Mouse (Mus musculus) heart, adult 9 months (tissue): ENCODE data around the gene Asic1.
A peak's percentile ranks its signal among the peaks of the same experiment; 100 is the strongest.

Source experiments
- DNase-seq, 2 experiments: peaks; one replicate each; pipeline ENCODE4 v3.0.0; 2022; ENCODE audit warnings: low spot score in 2 of 2

Asic1 gene

DNA sequence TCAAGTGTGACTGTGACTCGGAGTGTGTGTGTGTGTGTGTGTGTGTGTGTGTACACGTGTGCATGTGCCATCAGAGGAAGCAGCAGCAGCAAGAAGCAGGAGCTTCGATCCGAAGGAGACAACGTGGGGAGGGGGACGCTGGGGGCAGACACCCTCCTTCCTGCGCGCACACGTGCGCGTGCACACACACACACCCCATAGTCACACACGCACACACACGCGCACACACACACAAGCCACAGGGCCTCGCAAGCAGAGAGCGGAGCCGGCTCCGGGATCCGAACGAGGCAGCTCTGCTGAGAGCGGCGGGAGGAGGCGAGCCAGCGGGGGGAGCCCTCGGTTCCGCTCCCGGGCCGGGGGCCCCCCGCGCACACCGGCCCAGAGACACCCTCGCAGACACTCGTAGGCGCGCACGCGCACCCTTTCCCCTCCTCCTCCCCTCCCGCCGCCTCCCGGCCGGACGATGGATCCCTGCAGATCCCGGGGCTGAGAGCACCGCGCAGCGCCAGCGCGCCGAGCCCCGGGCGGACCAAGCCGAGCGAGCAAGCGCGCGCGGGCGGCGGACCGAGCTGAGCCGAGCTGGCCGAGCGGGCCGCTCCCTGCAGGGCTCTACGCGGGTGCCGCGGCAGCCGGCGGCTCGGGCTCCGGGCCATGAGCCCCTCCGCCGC lies at the start of gene Asic1:
Gene Asic1 (plus strand): TSS at position 215 of the 668 bp plus-strand sequence.
- DNase-seq = peak; percentile 38 to 39

- DNase-seq = no peak
Measured at GRCm38 (mm10) chr15:99622063-99622462, 48.1 kb upstream of the Asic1 start.

GRCm38 (mm10) chr15:99631618-99632017 lies 38.5 kb upstream of the Asic1 start:
- no peak for DNase-seq

DNA sequence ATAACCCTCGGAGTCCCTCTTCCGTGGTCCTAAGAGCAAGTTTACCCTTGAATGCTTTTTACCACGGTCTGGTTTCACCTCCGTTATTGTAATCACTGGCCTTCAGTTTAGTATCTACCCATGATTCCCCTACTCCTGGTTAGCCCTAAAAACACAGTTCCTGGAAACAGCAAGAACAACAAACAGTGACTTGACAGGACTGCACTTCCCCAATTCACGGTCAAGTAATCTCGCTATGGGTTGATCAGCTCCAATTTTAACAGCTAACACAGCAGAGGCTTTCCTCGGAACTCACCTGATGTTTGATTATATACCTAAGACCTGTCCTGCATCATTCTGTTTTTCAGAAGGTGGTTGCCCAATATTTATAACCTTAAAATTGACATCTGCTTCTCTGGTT lies 35.5 kb upstream of the Asic1 start:
- no peak for DNase-seq

DNA sequence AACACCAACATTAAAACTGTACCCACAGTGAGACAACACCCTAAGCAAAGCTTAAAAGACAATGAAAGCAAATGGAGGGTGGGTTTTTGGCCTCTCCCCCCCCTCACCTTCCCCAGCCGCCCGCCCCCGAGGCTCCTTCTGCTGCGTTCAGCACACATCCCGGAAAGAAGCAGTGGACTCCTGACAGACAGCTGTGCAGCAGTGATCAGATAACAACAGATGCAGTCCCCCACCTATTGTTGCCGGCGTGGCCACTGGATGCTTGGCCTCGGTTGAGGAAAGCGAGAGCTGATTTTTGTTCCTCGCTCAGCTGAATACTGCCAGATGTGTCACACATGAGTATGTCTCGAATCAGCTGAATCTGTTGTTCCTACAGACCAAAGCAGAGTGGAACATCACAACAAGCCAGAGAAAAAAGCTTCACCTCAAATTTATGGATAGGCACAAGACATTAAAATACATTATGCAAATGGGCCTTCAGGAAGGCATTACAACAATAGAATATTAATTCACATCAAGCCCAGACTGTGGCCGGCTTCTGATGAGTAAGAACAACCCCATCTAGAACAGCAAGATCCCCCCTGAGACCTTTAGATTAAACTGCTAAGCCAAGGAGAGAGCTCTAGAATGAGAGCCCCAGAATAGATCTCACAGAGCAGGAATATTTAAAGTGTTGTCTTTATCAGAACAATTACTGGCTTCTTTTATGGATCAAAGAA lies 32.6 kb upstream of the Asic1 start:
- DNase-seq = no peak

DNA sequence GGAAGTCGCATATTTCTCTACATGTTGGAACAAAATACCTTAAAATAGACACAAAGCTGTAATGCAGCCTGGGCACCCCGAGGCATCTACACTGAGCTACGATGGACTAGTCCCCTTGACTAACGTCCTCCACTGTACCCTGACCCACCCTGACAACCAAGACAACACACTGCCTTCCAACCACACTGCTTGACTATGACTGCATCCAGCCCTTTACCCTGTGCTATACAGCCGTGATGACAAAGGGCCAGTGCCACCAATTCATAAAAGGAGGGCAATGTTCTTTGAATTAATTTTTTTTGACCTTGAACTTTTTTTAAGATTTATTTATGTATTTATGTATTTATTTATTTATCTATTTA lies 32.1 kb upstream of the Asic1 start:
- DNase-seq = no peak

- DNase-seq = no peak
Measured at GRCm38 (mm10) chr15:99642622-99643021, 27.5 kb upstream of the Asic1 start.

DNA sequence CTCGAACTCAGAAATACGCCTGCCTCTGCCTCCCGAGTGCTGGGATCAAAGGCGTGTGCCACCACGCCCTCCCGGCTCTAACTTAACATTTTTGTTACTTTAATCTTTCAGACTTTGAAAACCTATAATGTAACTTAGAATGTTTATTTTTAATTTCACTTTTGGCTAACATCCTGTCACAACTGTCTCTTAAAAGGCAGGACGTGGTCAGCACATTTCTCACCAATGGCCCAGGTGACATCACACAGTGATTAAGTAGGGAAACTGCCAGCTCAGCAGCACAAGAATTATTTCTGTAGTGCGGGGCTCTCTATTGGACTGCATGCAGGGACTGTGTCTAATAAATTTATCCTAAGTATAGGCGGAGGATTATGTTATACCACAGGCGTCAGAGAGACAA lies 26.3 kb upstream of the Asic1 start:
- DNase-seq = no peak

- DNase-seq = no peak
Measured at GRCm38 (mm10) chr15:99644776-99645175, 25.4 kb upstream of the Asic1 start.

GRCm38 (mm10) chr15:99648326-99648725 lies 21.8 kb upstream of the Asic1 start:
- no peak for DNase-seq

DNA sequence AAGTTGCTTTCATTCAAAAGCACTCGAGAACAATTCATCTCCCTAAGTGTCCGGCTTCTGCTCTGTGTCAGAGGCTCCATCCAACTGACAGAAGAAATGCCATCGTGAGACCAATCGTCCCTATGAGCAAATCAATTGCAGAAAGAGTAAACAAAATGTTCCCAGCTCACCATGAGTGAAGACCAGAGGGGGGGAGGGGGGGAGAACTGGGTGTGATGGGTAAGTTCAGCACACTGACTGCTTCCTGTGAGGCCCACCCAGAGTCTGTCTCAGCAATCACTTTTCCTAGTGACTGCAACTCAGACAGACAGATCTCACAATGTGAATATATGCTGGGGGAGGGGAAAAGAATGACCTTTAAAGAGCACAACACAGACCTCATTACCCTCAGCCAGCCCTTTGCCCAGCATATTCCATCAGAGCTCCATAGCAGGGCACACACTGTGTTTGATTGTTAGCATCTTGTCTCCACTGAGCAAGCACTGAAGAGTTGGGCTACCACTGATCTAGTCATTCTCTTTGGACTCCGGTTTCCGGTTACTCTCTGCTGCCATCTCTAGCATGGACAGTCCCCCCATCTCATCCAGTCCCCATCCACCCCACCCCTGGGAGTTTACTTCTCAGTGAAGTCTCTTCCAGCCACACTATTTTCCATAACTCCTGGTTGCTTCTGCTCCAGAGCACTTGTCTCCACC lies 21.0 kb upstream of the Asic1 start:
- no peak for DNase-seq

GRCm38 (mm10) chr15:99650304-99650703 lies 19.9 kb upstream of the Asic1 start:
- no peak for DNase-seq

- peak; percentile 90 to 96 for DNase-seq
Measured at GRCm38 (mm10) chr15:99651163-99651872, 18.9 kb upstream of the Asic1 start, which contains the start of gene Racgap1. Gene Racgap1, minus strand, starts transcription at chr15:99651656.

DNA sequence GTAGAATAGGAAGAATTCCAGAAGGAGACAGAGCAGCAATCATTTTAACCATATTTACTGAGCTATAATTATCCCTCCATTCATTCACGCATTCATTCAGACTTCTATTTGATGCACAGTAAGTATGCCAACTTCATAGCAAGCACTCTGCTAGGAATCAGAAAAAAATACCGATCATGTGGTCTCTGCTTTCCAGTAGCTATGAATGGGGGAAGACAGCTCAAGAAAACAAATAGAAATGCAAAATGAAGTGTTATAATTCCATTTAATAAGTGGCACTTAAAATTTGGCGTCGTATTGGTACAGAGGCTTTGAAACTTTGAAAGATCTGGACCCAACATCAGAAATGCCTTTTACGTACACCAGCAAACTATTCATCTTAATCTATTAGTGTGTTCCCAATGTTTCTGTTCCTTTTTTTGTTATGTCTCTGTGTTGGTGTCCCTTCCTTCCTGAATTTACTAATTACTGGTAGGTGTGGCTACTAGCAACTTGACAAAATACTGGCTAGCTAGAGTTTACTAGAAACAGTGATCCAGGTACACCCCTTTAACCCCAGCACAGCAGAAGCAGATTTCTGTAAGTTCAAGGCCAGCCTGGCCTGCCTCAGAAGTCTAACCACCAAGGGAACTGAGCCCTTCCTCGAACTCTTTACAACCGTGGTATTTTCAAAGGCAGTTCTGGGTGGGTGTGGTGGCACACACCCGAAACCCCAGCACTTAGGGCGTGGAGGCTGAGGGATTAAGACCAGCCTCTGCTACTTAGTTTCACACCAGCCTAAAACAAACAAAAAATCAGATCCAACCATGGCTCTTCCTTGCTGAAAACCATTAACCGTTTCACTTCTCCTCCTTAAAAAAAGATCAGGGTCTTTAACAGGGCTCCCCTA lies 17.9 kb upstream of the Asic1 start:
- DNase-seq = no peak

DNA sequence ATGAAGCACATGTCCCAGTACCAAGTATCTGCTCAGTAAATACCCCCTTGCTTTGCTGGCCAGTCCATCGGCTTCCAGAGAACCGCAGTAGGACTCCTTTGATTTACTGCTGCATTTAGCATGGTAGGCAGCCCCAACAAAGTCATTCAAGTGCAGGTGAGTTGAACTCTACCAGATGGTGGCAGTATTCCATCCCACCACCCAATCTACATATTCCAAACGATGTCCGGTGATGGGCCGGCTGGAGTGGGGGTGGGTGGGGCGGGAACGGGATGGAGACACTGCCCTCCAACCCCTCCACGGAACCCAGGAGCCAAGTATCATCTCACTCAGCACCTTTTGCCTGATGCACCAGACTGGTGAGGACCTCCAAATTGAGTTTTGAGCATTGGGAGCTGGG lies 16.9 kb upstream of the Asic1 start:
- DNase-seq = no peak

DNA sequence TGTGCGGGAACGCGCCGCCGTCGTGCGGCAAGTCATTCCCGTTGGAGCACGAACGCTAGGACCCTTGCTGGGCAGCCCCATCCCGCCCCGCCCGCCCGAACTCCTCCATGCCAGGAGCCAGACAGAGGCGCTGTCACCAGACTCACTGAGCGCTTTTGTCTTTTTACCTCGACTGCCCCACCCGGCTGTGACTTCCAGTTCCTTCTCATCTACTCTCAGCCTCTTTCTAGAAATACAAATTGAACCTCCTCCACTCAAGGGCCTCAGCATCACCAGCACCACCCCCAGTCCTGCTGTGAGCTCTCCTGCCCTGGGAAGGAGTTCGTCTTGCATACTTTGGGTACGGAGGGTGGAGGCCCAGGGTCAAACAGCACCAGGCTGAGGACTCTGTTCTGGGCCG lies 16.3 kb upstream of the Asic1 start:
- no peak for DNase-seq

DNA sequence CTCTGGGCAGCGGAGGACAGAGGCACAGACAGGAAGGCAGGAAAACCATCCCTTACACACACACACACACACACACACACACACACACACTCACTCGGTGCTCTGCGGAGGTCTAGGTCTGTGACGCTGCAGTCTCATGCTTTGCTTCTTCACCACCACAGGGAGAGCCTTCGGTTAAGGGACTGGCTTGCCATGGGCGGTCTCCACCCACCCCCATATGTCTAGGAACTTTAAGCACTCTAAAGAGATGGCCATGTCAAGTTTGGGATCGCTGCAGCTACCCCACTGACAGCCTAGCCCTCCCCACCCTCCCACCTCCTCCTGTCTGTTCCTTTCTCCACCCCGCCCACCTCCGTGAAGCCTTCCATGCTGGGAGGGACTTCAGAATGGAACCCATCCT lies 14.2 kb upstream of the Asic1 start:
- DNase-seq = no peak

DNA sequence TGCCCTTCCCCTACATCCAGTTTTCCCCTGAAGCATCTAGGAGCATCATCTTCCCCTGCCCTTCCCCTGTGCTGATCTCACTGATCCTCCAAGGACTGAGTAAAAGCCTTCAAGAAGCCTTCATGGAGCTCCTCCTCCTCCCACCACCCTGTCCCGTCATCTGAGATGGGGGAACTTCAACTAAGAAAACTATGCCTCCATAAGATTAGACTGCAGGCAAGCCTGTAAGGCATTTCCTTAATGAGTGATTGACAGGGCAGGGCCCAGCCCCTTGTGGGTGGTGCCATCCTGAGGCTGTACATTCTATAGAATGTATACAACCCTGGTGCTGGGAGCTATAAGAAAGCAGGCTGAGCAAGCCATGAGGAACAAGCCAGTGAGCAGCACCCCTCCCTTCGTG lies 11.7 kb upstream of the Asic1 start:
- DNase-seq = no peak

DNA sequence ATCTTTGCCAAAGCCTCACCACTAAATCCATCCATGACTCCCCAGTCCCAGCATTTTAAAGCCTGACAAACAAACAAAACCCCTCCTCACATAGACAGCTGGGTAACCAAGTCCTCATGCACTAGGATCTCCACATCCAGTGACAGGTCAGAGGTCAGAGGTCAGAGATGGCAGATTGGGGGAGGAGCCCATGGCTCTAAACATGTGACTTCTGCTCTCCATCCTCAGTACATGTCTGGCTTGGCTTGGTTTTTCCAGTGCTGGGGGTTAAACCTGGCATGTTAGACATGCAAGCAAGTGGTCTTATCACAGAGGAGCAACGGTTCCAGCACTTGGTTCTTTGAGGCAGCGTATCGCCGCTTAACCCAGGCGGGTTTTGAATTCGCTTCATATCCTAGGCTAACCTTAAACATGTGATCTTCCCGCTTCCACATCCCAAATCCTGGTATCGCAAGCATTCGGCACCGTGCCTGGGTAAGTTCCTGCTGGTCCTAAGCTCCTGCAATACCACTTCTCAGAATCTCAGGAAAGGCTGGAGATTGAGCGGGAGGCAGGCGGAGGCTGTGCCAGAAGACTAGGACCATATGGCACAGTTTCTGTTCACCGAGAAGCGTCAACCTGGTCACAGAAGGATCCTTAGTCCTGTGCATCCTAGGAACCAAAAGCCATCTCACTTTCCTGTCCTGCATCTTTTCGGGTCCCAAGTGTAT lies 8.9 kb upstream of the Asic1 start:
- DNase-seq = no peak

DNA sequence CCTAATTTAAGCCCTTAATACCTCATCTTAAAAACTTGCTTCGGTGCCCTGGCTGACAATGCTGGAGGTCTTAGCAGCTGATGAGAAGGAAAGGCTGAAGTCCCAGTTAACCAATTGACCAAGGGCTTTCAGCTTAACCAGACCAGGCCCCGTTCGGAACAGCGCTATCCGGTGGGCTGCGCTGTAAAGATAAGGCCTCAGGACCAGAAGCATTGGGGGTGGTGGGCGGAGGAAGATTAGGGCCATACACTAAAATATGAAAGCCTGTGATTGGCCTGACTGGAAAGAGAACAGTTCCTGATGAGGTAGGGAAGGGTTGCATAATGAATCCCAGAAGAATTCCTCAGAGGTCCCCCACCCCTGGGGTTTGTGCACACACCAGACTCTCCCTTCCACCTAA lies 7.8 kb upstream of the Asic1 start:
- no peak for DNase-seq
